Mouse (Mus musculus): ENCODE results near the gene Bdnf. TPM values are rescaled to one million over a fixed set of nuclear protein-coding genes. Genes with fewer than 3 reads are reported as not detected.

The Bdnf gene
- polyA plus RNA-seq, 1 experiment from 2014 or later, result 0.55 TPM

GRCm38 (mm10) chr2:109697151-109697550 is 22.7 kb downstream of the Bdnf start:
- Histone ChIP-seq H3K27me3 (ENCODE audit: control insufficient read depth, insufficient read depth, low read length) (peaks cover 33% of the 10 kb centered on the region), H3K36me3 (ENCODE audit: control insufficient read depth, insufficient read depth) (no peaks in the 10 kb centered on the region), H3K9me3 (replicated peaks; ENCODE audit: control insufficient read depth, low read length) (no peaks in the 10 kb centered on the region), H3K4me1 (ENCODE audit: control insufficient read depth, insufficient read depth, low read length) (peaks cover 13% of the 10 kb centered on the region), H3K4me2 (ENCODE audit: low read depth, low read length) (no peak overlapping the region), H3K4me3 (ENCODE audit: low read length) (no peak overlapping the region), H3K27ac (ENCODE audit: low read length) (no peak overlapping the region), H3K9ac (ENCODE audit: low read length) (no peak overlapping the region)
- no peak for ATAC-seq (replicated peaks; ENCODE audit: extremely low read depth, insufficient read depth, low FRiP score)
- WGBS, result 19% methylated on average over 4 of the region's 4 CpGs

- H3K4me3 ChIP-seq (ENCODE audit: low read length), result no peak overlapping the region
- H3K9ac ChIP-seq (ENCODE audit: low read length), result no peak overlapping the region
- H3K9me3 ChIP-seq (replicated peaks; ENCODE audit: control insufficient read depth, low read length), result no peaks in the 10 kb centered on the region
- H3K4me2 ChIP-seq (ENCODE audit: low read depth, low read length), result no peak overlapping the region
- H3K4me1 ChIP-seq (ENCODE audit: control insufficient read depth, insufficient read depth, low read length), result no peaks in the 10 kb centered on the region
- no peak overlapping the region for H3K27ac ChIP-seq (ENCODE audit: low read length)
- no peak for ATAC-seq (replicated peaks; ENCODE audit: extremely low read depth, insufficient read depth, low FRiP score)
- H3K36me3 ChIP-seq (ENCODE audit: control insufficient read depth, insufficient read depth), result no peaks in the 10 kb centered on the region
- WGBS, result 52% methylated on average over 5 of the region's 5 CpGs
- H3K27me3 ChIP-seq (ENCODE audit: control insufficient read depth, insufficient read depth, low read length), result peaks cover 11% of the 10 kb centered on the region; the same call in 1 of the 2 replicates
These were observed 25.8 kb downstream of the Bdnf start for GRCm38 (mm10) chr2:109700291-109700690.

- H3K4me1 ChIP-seq (ENCODE audit: control insufficient read depth, insufficient read depth, low read length), result no peaks in the 10 kb centered on the region
- no peaks in the 10 kb centered on the region for H3K27me3 ChIP-seq (ENCODE audit: control insufficient read depth, insufficient read depth, low read length)
- H3K9me3 ChIP-seq (replicated peaks; ENCODE audit: control insufficient read depth, low read length), result no peaks in the 10 kb centered on the region
- WGBS, result 76% methylated on average over 4 of the region's 4 CpGs
- no peak overlapping the region for H3K4me3 ChIP-seq (ENCODE audit: low read length)
- no peak overlapping the region for H3K9ac ChIP-seq (ENCODE audit: low read length)
- no peaks in the 10 kb centered on the region for H3K36me3 ChIP-seq (ENCODE audit: control insufficient read depth, insufficient read depth)
- H3K27ac ChIP-seq (ENCODE audit: low read length), result no peak overlapping the region
- ATAC-seq (replicated peaks; ENCODE audit: extremely low read depth, insufficient read depth, low FRiP score), result no peak
- H3K4me2 ChIP-seq (ENCODE audit: low read depth, low read length), result no peak overlapping the region
These were observed 29.1 kb downstream of the Bdnf start for GRCm38 (mm10) chr2:109703588-109703987.

GRCm38 (mm10) chr2:109704053-109704452 is 29.6 kb downstream of the Bdnf start:
- no peaks in the 10 kb centered on the region for H3K27me3 ChIP-seq (ENCODE audit: control insufficient read depth, insufficient read depth, low read length)
- no peak overlapping the region for H3K4me2 ChIP-seq (ENCODE audit: low read depth, low read length)
- no peak overlapping the region for H3K4me3 ChIP-seq (ENCODE audit: low read length)
- H3K4me1 ChIP-seq (ENCODE audit: control insufficient read depth, insufficient read depth, low read length), result no peaks in the 10 kb centered on the region
- no peaks in the 10 kb centered on the region for H3K9me3 ChIP-seq (replicated peaks; ENCODE audit: control insufficient read depth, low read length)
- 68% methylated on average over 5 of the region's 5 CpGs for WGBS
- H3K27ac ChIP-seq (ENCODE audit: low read length), result no peak overlapping the region
- H3K36me3 ChIP-seq (ENCODE audit: control insufficient read depth, insufficient read depth), result no peaks in the 10 kb centered on the region
- ATAC-seq (replicated peaks; ENCODE audit: extremely low read depth, insufficient read depth, low FRiP score), result no peak
- no peak overlapping the region for H3K9ac ChIP-seq (ENCODE audit: low read length)

GRCm38 (mm10) chr2:109706524-109706923 is 32.0 kb downstream of the Bdnf start:
- no peak for ATAC-seq (replicated peaks; ENCODE audit: extremely low read depth, insufficient read depth, low FRiP score)

GRCm38 (mm10) chr2:109709346-109709745 is 34.8 kb downstream of the Bdnf start:
- Histone ChIP-seq H3K27ac (ENCODE audit: low read length) (no peak overlapping the region), H3K9ac (ENCODE audit: low read length) (no peak overlapping the region), H3K36me3 (ENCODE audit: control insufficient read depth, insufficient read depth) (no peaks in the 10 kb centered on the region), H3K4me1 (ENCODE audit: control insufficient read depth, insufficient read depth, low read length) (no peaks in the 10 kb centered on the region), H3K4me2 (ENCODE audit: low read depth, low read length) (no peak overlapping the region), H3K27me3 (ENCODE audit: control insufficient read depth, insufficient read depth, low read length) (no peaks in the 10 kb centered on the region), H3K4me3 (ENCODE audit: low read length) (no peak overlapping the region), H3K9me3 (replicated peaks; ENCODE audit: control insufficient read depth, low read length) (no peaks in the 10 kb centered on the region)
- 85% methylated on average over 7 of the region's 7 CpGs for WGBS
- no peak for ATAC-seq (replicated peaks; ENCODE audit: extremely low read depth, insufficient read depth, low FRiP score)

More at GRCm38 (mm10) chr2:109706524-109706923, 32.0 kb downstream of the Bdnf start:
- no peaks in the 10 kb centered on the region for H3K4me1 ChIP-seq (ENCODE audit: control insufficient read depth, insufficient read depth, low read length)
- no peaks in the 10 kb centered on the region for H3K36me3 ChIP-seq (ENCODE audit: control insufficient read depth, insufficient read depth)
- no peak overlapping the region for H3K9ac ChIP-seq (ENCODE audit: low read length)
- H3K4me2 ChIP-seq (ENCODE audit: low read depth, low read length), result no peak overlapping the region
- no peak overlapping the region for H3K27ac ChIP-seq (ENCODE audit: low read length)
- H3K27me3 ChIP-seq (ENCODE audit: control insufficient read depth, insufficient read depth, low read length), result no peaks in the 10 kb centered on the region
- WGBS, result 80% methylated on average over 8 of the region's 8 CpGs
- no peaks in the 10 kb centered on the region for H3K9me3 ChIP-seq (replicated peaks; ENCODE audit: control insufficient read depth, low read length)
- no peak overlapping the region for H3K4me3 ChIP-seq (ENCODE audit: low read length)

GRCm38 (mm10) chr2:109711049-109711448 is 36.5 kb downstream of the Bdnf start:
- Histone ChIP-seq H3K4me2 (ENCODE audit: low read depth, low read length) (no peak overlapping the region), H3K9me3 (replicated peaks; ENCODE audit: control insufficient read depth, low read length) (no peaks in the 10 kb centered on the region), H3K27me3 (ENCODE audit: control insufficient read depth, insufficient read depth, low read length) (no peaks in the 10 kb centered on the region), H3K27ac (ENCODE audit: low read length) (no peak overlapping the region), H3K36me3 (ENCODE audit: control insufficient read depth, insufficient read depth) (no peaks in the 10 kb centered on the region), H3K4me3 (ENCODE audit: low read length) (no peak overlapping the region), H3K4me1 (ENCODE audit: control insufficient read depth, insufficient read depth, low read length) (no peaks in the 10 kb centered on the region), H3K9ac (ENCODE audit: low read length) (no peak overlapping the region)
- no peak for ATAC-seq (replicated peaks; ENCODE audit: extremely low read depth, insufficient read depth, low FRiP score)
- 80% methylated on average over 1 of the region's 1 CpGs for WGBS

GRCm38 (mm10) chr2:109725261-109725660 is 50.8 kb downstream of the Bdnf start:
- H3K27ac ChIP-seq (ENCODE audit: low read length), result no peak overlapping the region
- no peaks in the 10 kb centered on the region for H3K4me1 ChIP-seq (ENCODE audit: control insufficient read depth, insufficient read depth, low read length)
- WGBS, result 69% methylated on average over 3 of the region's 3 CpGs
- H3K36me3 ChIP-seq (ENCODE audit: control insufficient read depth, insufficient read depth), result no peaks in the 10 kb centered on the region
- H3K27me3 ChIP-seq (ENCODE audit: control insufficient read depth, insufficient read depth, low read length), result no peaks in the 10 kb centered on the region
- no peak for ATAC-seq (replicated peaks; ENCODE audit: extremely low read depth, insufficient read depth, low FRiP score)
- H3K4me2 ChIP-seq (ENCODE audit: low read depth, low read length), result no peak overlapping the region
- H3K9me3 ChIP-seq (replicated peaks; ENCODE audit: control insufficient read depth, low read length), result no peaks in the 10 kb centered on the region
- no peak overlapping the region for H3K4me3 ChIP-seq (ENCODE audit: low read length)
- H3K9ac ChIP-seq (ENCODE audit: low read length), result no peak overlapping the region

GRCm38 (mm10) chr2:109725831-109726230 is 51.3 kb downstream of the Bdnf start:
- no peak for ATAC-seq (replicated peaks; ENCODE audit: extremely low read depth, insufficient read depth, low FRiP score)
- Histone ChIP-seq H3K36me3 (ENCODE audit: control insufficient read depth, insufficient read depth) (no peaks in the 10 kb centered on the region), H3K4me2 (ENCODE audit: low read depth, low read length) (no peak overlapping the region), H3K27ac (ENCODE audit: low read length) (no peak overlapping the region), H3K9me3 (replicated peaks; ENCODE audit: control insufficient read depth, low read length) (no peaks in the 10 kb centered on the region), H3K9ac (ENCODE audit: low read length) (no peak overlapping the region), H3K27me3 (ENCODE audit: control insufficient read depth, insufficient read depth, low read length) (no peaks in the 10 kb centered on the region), H3K4me3 (ENCODE audit: low read length) (no peak overlapping the region), H3K4me1 (ENCODE audit: control insufficient read depth, insufficient read depth, low read length) (no peaks in the 10 kb centered on the region)
- WGBS, result 54% methylated on average over 6 of the region's 6 CpGs

- Histone ChIP-seq H3K9ac (ENCODE audit: low read length) (no peak overlapping the region), H3K4me3 (ENCODE audit: low read length) (no peak overlapping the region), H3K4me1 (ENCODE audit: control insufficient read depth, insufficient read depth, low read length) (no peaks in the 10 kb centered on the region), H3K4me2 (ENCODE audit: low read depth, low read length) (no peak overlapping the region), H3K27ac (ENCODE audit: low read length) (no peak overlapping the region), H3K9me3 (replicated peaks; ENCODE audit: control insufficient read depth, low read length) (no peaks in the 10 kb centered on the region), H3K27me3 (ENCODE audit: control insufficient read depth, insufficient read depth, low read length) (no peaks in the 10 kb centered on the region), H3K36me3 (ENCODE audit: control insufficient read depth, insufficient read depth) (no peaks in the 10 kb centered on the region)
- ATAC-seq (replicated peaks; ENCODE audit: extremely low read depth, insufficient read depth, low FRiP score), result no peak
- 89% methylated on average over 1 of the region's 1 CpGs for WGBS
These were observed 54.7 kb downstream of the Bdnf start for GRCm38 (mm10) chr2:109729221-109729620.

Data from heart, embryonic 16.5 days (tissue).